Mouse (Mus musculus) testis, adult 2 months (tissue): ENCODE results near the gene Aldh3b3. TPM values are rescaled to one million over a fixed set of nuclear protein-coding genes. Genes with fewer than 3 reads are reported as not detected.
"Not testable (repeated sequence)": the region's sequence is repeated elsewhere in the genome, so short reads cannot be mapped to it uniquely, and the experiment has no call there.

ENCODE experiments used
- H3K27ac ChIP-seq: fragments of 200-500 bp; 2 replicates; pipeline ENCODE4 v1.5.1; 2012; ENCODE audit warnings: low read depth, low read length; ENCODE audit not compliant: control insufficient read depth, insufficient read depth
- H3K27me3 ChIP-seq: fragments of 200-500 bp; 2 replicates; pipeline ENCODE4 v1.6.1; 2012; ENCODE audit warnings: mild to moderate bottlenecking, low read length, moderate library complexity; ENCODE audit not compliant: control insufficient read depth, insufficient read depth
- H3K36me3 ChIP-seq: fragments of 200-500 bp; 2 replicates; pipeline ENCODE4 v1.6.1; 2012; ENCODE audit warnings: mild to moderate bottlenecking, low read length; ENCODE audit not compliant: control insufficient read depth, insufficient read depth
- H3K4me1 ChIP-seq: fragments of 200-500 bp; 2 replicates; pipeline ENCODE4 v1.6.1; 2012; ENCODE audit warnings: low read length; ENCODE audit not compliant: control insufficient read depth, insufficient read depth
- H3K4me3 ChIP-seq: fragments of 200-500 bp; 2 replicates; pipeline ENCODE4 v1.5.1; 2012; ENCODE audit warnings: low read depth, mild to moderate bottlenecking, low read length, moderate library complexity, mixed read lengths; ENCODE audit not compliant: control insufficient read depth
- CTCF ChIP-seq: fragments of 200-500 bp; IDR thresholded peaks from 2 replicates; pipeline ENCODE4 v1.5.1; 2012; ENCODE audit warnings: low read depth, mild to moderate bottlenecking, inconsistent platforms, low read length, moderate library complexity; ENCODE audit not compliant: control insufficient read depth, insufficient read depth, insufficient replicate concordance
- POLR2A ChIP-seq: fragments of 200-500 bp; IDR thresholded peaks from 2 replicates; pipeline ENCODE4 v1.6.1; 2012; ENCODE audit warnings: low read depth, mild to moderate bottlenecking, inconsistent platforms, low read length, moderate library complexity; ENCODE audit not compliant: control insufficient read depth
- polyA plus RNA-seq: library from polyadenylated mRNA; depleted of rRNA; stranded (reverse); fragments of >200 nt; gene quantifications from 2 replicates; pipeline ENCODE4 v1.2.3, GENCODE M21; 2012

The Aldh3b3 gene
- polyA plus RNA-seq, 1 experiment = 3.2 TPM

- Histone ChIP-seq H3K27ac (no peak overlapping the region), H3K4me1 (peaks cover 4% of the 10 kb centered on the region), H3K36me3 (no peaks in the 10 kb centered on the region), H3K4me3 (no peak overlapping the region), H3K27me3 (no peaks in the 10 kb centered on the region)
- TF ChIP-seq CTCF (no peak), POLR2A (no peak)
Observed at GRCm38 (mm10) chr19:3951461-3951860, 7.0 kb upstream of the Aldh3b3 start.

- TF ChIP-seq POLR2A = no peak
- no peak for TF ChIP-seq CTCF
- Histone ChIP-seq H3K4me3 (no peak overlapping the region), H3K4me1 (peaks cover 4% of the 10 kb centered on the region), H3K27ac (no peak overlapping the region), H3K36me3 (no peaks in the 10 kb centered on the region), H3K27me3 (no peaks in the 10 kb centered on the region)
Observed at GRCm38 (mm10) chr19:3952099-3952498, 6.3 kb upstream of the Aldh3b3 start.

- Histone ChIP-seq H3K27ac (no peak overlapping the region), H3K4me3 (no peak overlapping the region)
Observed at GRCm38 (mm10) chr19:3955033-3955432, 3.4 kb upstream of the Aldh3b3 start.

GRCm38 (mm10) chr19:3955804-3956203, 2.6 kb upstream of the Aldh3b3 start:
- Histone ChIP-seq H3K27me3 (no peaks in the 10 kb centered on the region), H3K36me3 (no peaks in the 10 kb centered on the region), H3K4me1 (no peaks in the 10 kb centered on the region), H3K27ac (no peak overlapping the region), H3K4me3 (no peak overlapping the region)
- TF ChIP-seq POLR2A = no peak
- no peak for TF ChIP-seq CTCF

More at GRCm38 (mm10) chr19:3955033-3955432, 3.4 kb upstream of the Aldh3b3 start:
- TF ChIP-seq CTCF (no peak), POLR2A (no peak)
- Histone ChIP-seq H3K36me3 (no peaks in the 10 kb centered on the region), H3K27me3 (no peaks in the 10 kb centered on the region), H3K4me1 (no peaks in the 10 kb centered on the region)

- H3K27ac ChIP-seq, H3K4me1 ChIP-seq, H3K27me3 ChIP-seq, H3K4me3 ChIP-seq, H3K36me3 ChIP-seq: not testable (repeated sequence)
Observed at GRCm38 (mm10) chr19:3957296-3958036, 979 bp upstream of the Aldh3b3 start.

GRCm38 (mm10) chr19:3959030-3959429, 585 bp downstream of the Aldh3b3 start:
- H3K4me3 ChIP-seq = no peak overlapping the region
- H3K36me3 ChIP-seq = no peaks in the 10 kb centered on the region
- no peak for TF ChIP-seq POLR2A
- no peaks in the 10 kb centered on the region for H3K4me1 ChIP-seq
- no peak overlapping the region for H3K27ac ChIP-seq
- H3K27me3 ChIP-seq = no peaks in the 10 kb centered on the region

- Histone ChIP-seq H3K4me3 (no peak overlapping the region), H3K27me3 (no peaks in the 10 kb centered on the region), H3K4me1 (no peaks in the 10 kb centered on the region), H3K36me3 (no peaks in the 10 kb centered on the region), H3K27ac (no peak overlapping the region)
- TF ChIP-seq CTCF (no peak), POLR2A (no peak)
Observed at GRCm38 (mm10) chr19:3960211-3960610, 1.8 kb downstream of the Aldh3b3 start.

GRCm38 (mm10) chr19:3961805-3962204, 3.4 kb downstream of the Aldh3b3 start:
- H3K36me3 ChIP-seq, H3K27ac ChIP-seq, H3K4me3 ChIP-seq, H3K4me1 ChIP-seq, H3K27me3 ChIP-seq: not testable (repeated sequence)
